Mouse (Mus musculus): ENCODE measurements around the gene C130050O18Rik. TPM values are rescaled to one million over a fixed set of nuclear protein-coding genes. Genes with fewer than 3 reads are reported as not detected.
"Not testable (repeated sequence)": the region's sequence is repeated elsewhere in the genome, so short reads cannot be mapped to it uniquely, and the experiment has no call there.

C130050O18Rik gene
- polyA plus RNA-seq, 1 experiment from 2014 or later: 0.29 TPM

GRCm38 (mm10) chr5:139386047-139386446 is 19.0 kb upstream of the C130050O18Rik start:
- Histone ChIP-seq H3K27ac (ENCODE audit: low read depth, low read length) (no peak overlapping the region), H3K27me3 (ENCODE audit: control insufficient read depth, insufficient read depth, low read length) (no peaks in the 10 kb centered on the region), H3K4me1 (ENCODE audit: control insufficient read depth, insufficient read depth, low read length) (peaks cover 4% of the 10 kb centered on the region), H3K9ac (ENCODE audit: low read length) (no peak overlapping the region; the same call in 1 of the 2 replicates), H3K4me2 (no peak overlapping the region), H3K9me3 (ENCODE audit: control insufficient read depth, low read length) (no peaks in the 10 kb centered on the region), H3K36me3 (ENCODE audit: control insufficient read depth, insufficient read depth, low read length) (no peaks in the 10 kb centered on the region), H3K4me3 (ENCODE audit: low read depth, low read length) (no peak overlapping the region)
- 92% methylated on average over 5 of the region's 5 CpGs for WGBS
- ATAC-seq (ENCODE audit: low FRiP score): no peak
- DNase-seq (ENCODE audit: low spot score, missing footprints): no peak

- WGBS: 90% methylated on average over 10 of the region's 10 CpGs
- H3K36me3 ChIP-seq (ENCODE audit: control insufficient read depth, insufficient read depth, low read length): no peaks in the 10 kb centered on the region
- no peak overlapping the region for H3K4me2 ChIP-seq
- ATAC-seq (ENCODE audit: low FRiP score) (no peak), DNase-seq (ENCODE audit: low spot score, missing footprints) (no peak)
- H3K4me3 ChIP-seq (ENCODE audit: low read depth, low read length): no peak overlapping the region
- no peak overlapping the region for H3K9ac ChIP-seq (ENCODE audit: low read length)
- H3K4me1 ChIP-seq (ENCODE audit: control insufficient read depth, insufficient read depth, low read length): no peaks in the 10 kb centered on the region
- H3K27me3 ChIP-seq (ENCODE audit: control insufficient read depth, insufficient read depth, low read length): no peaks in the 10 kb centered on the region
- no peak overlapping the region for H3K27ac ChIP-seq (ENCODE audit: low read depth, low read length)
- H3K9me3 ChIP-seq (ENCODE audit: control insufficient read depth, low read length): no peaks in the 10 kb centered on the region
These were observed 17.5 kb upstream of the C130050O18Rik start for GRCm38 (mm10) chr5:139387329-139388194.

- Histone ChIP-seq H3K9me3 (ENCODE audit: control insufficient read depth, low read length) (no peaks in the 10 kb centered on the region), H3K4me2 (no peak overlapping the region), H3K4me3 (ENCODE audit: low read depth, low read length) (no peak overlapping the region), H3K36me3 (ENCODE audit: control insufficient read depth, insufficient read depth, low read length) (no peaks in the 10 kb centered on the region), H3K9ac (ENCODE audit: low read length) (no peak overlapping the region), H3K27ac (ENCODE audit: low read depth, low read length) (no peak overlapping the region), H3K4me1 (ENCODE audit: control insufficient read depth, insufficient read depth, low read length) (no peaks in the 10 kb centered on the region), H3K27me3 (ENCODE audit: control insufficient read depth, insufficient read depth, low read length) (no peaks in the 10 kb centered on the region)
- no peak for ATAC-seq (ENCODE audit: low FRiP score)
- no peak for DNase-seq (ENCODE audit: low spot score, missing footprints)
- WGBS: 80% methylated on average over 4 of the region's 4 CpGs
These were observed 16.9 kb upstream of the C130050O18Rik start for GRCm38 (mm10) chr5:139388195-139388570.

GRCm38 (mm10) chr5:139388694-139389675 is 16.1 kb upstream of the C130050O18Rik start:
- H3K4me2 ChIP-seq: no peak overlapping the region
- DNase-seq (ENCODE audit: low spot score, missing footprints): no peak
- H3K27ac ChIP-seq (ENCODE audit: low read depth, low read length): peak overlapping the region; percentile 45; the same call in 1 of the 2 replicates
- ATAC-seq (ENCODE audit: low FRiP score): no peak
- H3K9ac ChIP-seq (ENCODE audit: low read length): no peak overlapping the region
- no peaks in the 10 kb centered on the region for H3K9me3 ChIP-seq (ENCODE audit: control insufficient read depth, low read length)
- H3K27me3 ChIP-seq (ENCODE audit: control insufficient read depth, insufficient read depth, low read length): no peaks in the 10 kb centered on the region
- WGBS: 82% methylated on average over 17 of the region's 17 CpGs
- no peak overlapping the region for H3K4me3 ChIP-seq (ENCODE audit: low read depth, low read length)
- no peaks in the 10 kb centered on the region for H3K4me1 ChIP-seq (ENCODE audit: control insufficient read depth, insufficient read depth, low read length)
- H3K36me3 ChIP-seq (ENCODE audit: control insufficient read depth, insufficient read depth, low read length): no peaks in the 10 kb centered on the region

- ATAC-seq (ENCODE audit: low FRiP score): no peak
- no peaks in the 10 kb centered on the region for H3K9me3 ChIP-seq (ENCODE audit: control insufficient read depth, low read length)
- no peak overlapping the region for H3K4me2 ChIP-seq
- no peaks in the 10 kb centered on the region for H3K4me1 ChIP-seq (ENCODE audit: control insufficient read depth, insufficient read depth, low read length)
- H3K36me3 ChIP-seq (ENCODE audit: control insufficient read depth, insufficient read depth, low read length): no peaks in the 10 kb centered on the region
- H3K27me3 ChIP-seq (ENCODE audit: control insufficient read depth, insufficient read depth, low read length): no peaks in the 10 kb centered on the region
- no peak overlapping the region for H3K4me3 ChIP-seq (ENCODE audit: low read depth, low read length)
- 73% methylated on average over 6 of the region's 6 CpGs for WGBS
- no peak for DNase-seq (ENCODE audit: low spot score, missing footprints)
- no peak overlapping the region for H3K9ac ChIP-seq (ENCODE audit: low read length)
- no peak overlapping the region; the same call in 1 of the 2 replicates for H3K27ac ChIP-seq (ENCODE audit: low read depth, low read length)
These were observed 15.4 kb upstream of the C130050O18Rik start for GRCm38 (mm10) chr5:139389676-139390061.

GRCm38 (mm10) chr5:139390324-139391119 is 14.6 kb upstream of the C130050O18Rik start:
- H3K4me1 ChIP-seq (ENCODE audit: control insufficient read depth, insufficient read depth, low read length); H3K9ac ChIP-seq (ENCODE audit: low read length); H3K27ac ChIP-seq (ENCODE audit: low read depth, low read length): not testable (repeated sequence)

GRCm38 (mm10) chr5:139391309-139391990 is 13.6 kb upstream of the C130050O18Rik start:
- 84% methylated on average over 11 of the region's 11 CpGs for WGBS
- Histone ChIP-seq H3K27me3 (ENCODE audit: control insufficient read depth, insufficient read depth, low read length) (no peaks in the 10 kb centered on the region), H3K9ac (ENCODE audit: low read length) (no peak overlapping the region), H3K36me3 (ENCODE audit: control insufficient read depth, insufficient read depth, low read length) (no peaks in the 10 kb centered on the region), H3K4me1 (ENCODE audit: control insufficient read depth, insufficient read depth, low read length) (no peaks in the 10 kb centered on the region), H3K27ac (ENCODE audit: low read depth, low read length) (no peak overlapping the region), H3K9me3 (ENCODE audit: control insufficient read depth, low read length) (no peaks in the 10 kb centered on the region), H3K4me3 (ENCODE audit: low read depth, low read length) (no peak overlapping the region), H3K4me2 (no peak overlapping the region)
- no peak for ATAC-seq (ENCODE audit: low FRiP score)
- DNase-seq (ENCODE audit: low spot score, missing footprints): no peak

More at GRCm38 (mm10) chr5:139390324-139391119, 14.6 kb upstream of the C130050O18Rik start:
- not testable (repeated sequence) for ATAC-seq (ENCODE audit: low FRiP score); H3K4me2 ChIP-seq; DNase-seq (ENCODE audit: low spot score, missing footprints); H3K36me3 ChIP-seq (ENCODE audit: control insufficient read depth, insufficient read depth, low read length); H3K9me3 ChIP-seq (ENCODE audit: control insufficient read depth, low read length); H3K27me3 ChIP-seq (ENCODE audit: control insufficient read depth, insufficient read depth, low read length); H3K4me3 ChIP-seq (ENCODE audit: low read depth, low read length)
- 78% methylated on average over 5 of the region's 5 CpGs for WGBS
